Mouse (Mus musculus) thymus, adult 18-20 months (tissue): Measurements from ENCODE around the gene Abhd14a.

ENCODE experiments used
- DNase-seq, 2 experiments: peaks; one replicate each; pipeline ENCODE4 v3.0.0; 2022; ENCODE audit warnings: mixed read lengths in 2 of 2

The Abhd14a gene

DNA sequence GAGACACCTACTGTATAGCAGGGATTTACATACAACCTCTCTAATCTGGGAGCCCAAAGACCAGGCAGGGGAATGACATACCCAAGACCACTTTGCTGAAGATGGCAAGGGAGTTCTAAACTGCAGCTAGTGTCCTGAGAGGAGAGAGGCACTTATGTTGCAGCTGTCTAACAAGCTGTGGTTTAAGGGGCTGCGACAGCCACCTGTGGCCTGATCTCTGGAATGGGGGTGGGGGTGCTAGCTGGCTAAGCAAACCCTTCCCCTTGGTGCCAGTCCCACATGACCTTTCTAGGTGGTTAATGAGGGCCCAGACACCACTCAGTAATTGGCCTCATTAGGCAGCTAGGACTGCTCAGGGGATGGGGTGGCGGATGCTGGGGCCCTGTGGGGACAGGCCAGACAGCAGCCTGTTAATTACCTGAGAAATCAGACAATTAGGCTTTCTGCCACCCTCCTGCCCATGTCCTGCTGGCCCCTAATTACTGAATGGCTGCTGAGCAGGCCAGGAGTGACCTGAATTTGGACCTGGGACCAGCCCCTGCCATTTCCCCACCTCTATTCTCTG lies 37.3 kb downstream of the Abhd14a start:
- no peak for DNase-seq

- DNase-seq, result no peak
Measured at GRCm38 (mm10) chr9:106409096-106409495, 38.4 kb downstream of the Abhd14a start.

GRCm38 (mm10) chr9:106406443-106407078 lies 40.9 kb downstream of the Abhd14a start:
- no peak for DNase-seq

DNA sequence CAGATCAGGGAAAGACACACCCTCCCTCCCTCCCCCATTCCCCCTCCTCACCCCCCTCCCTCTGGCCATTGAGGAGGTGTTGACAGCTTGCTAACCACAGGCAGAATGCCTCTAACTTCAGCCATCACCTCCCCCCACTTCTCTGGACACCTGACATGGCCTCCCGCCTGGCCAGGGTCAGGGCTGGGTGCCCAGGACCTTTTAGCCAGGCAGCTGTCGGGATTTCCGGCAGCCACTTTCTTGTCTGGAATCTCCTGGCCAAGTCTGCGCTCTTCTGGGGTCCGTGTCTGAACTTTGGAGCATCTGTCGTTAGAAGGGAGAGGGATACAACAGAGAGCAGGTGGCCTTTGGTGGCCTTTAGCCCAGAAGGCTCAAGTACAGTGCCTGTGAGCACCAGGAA lies 42.2 kb downstream of the Abhd14a start:
- no peak for DNase-seq

GRCm38 (mm10) chr9:106402607-106403375 lies 44.7 kb downstream of the Abhd14a start:
- DNase-seq, result no peak

DNA sequence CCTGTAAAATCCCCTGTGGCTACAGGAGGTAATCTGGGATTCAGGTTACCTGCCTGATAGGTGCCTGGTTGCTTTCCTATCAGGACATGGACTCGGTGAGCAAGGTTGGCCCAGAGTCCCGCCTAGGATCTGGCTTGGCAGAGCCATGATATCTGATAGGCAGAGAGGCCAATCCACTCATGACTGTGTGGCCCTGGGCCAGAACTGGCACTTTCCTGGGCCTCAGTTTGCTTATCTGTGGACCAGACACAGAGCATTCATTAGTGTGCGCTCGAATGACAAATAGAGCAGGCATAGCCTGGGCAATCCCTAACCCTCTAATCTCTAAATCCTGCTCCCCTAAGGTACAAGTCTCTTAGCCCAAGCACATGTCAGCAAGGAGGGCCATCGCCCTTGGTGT lies 45.3 kb downstream of the Abhd14a start:
- DNase-seq, result no peak

DNA sequence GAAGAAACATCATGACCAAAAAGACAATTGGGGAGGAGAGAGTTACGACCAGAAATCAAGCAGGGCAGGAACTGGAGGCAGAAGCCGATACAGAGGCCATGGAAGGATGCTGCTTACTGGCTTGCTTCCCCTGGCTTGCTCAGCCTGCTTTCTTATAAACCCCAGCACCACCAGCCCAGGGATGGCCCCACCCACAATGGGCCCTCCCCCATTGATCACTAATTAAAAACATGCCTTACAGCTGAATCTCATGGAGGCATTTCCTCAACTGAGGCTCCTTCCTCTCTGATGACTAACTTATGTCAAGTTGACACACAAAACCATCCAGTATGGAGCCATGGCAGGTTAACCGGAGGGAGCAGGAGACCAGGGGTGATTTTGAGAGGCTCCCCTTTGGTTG lies 47.7 kb downstream of the Abhd14a start:
- no peak for DNase-seq

DNA sequence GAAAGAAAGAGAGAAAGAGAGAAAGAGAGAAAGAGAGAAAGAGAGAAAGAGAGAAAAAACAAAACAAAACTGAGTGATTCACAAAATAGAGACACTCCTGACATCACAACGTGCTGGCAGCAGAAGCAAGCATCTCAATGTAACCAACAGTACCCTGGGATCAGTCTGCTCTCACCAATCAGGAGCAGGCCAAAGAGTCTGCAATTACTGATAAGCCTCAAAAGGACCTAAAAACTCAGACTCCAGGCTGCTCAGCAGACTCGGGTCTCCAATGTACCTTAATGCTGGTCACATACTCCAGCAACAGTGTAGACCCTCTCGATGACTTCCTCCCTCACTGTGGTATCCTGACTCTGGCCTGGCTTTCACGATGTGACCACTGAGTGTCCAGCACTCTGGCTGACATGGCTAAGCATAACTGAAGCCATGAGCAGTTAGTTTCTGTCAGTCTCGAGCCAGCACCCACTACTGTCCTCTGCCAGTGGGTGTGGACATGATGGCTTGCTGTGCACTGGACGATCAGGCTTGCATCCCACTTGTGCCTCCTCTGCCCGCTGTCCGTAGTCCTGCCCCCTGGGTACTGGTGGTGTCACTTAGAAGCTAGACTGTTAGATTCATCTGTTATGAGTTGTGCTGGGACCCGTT lies 48.7 kb downstream of the Abhd14a start:
- DNase-seq, result no peak

DNA sequence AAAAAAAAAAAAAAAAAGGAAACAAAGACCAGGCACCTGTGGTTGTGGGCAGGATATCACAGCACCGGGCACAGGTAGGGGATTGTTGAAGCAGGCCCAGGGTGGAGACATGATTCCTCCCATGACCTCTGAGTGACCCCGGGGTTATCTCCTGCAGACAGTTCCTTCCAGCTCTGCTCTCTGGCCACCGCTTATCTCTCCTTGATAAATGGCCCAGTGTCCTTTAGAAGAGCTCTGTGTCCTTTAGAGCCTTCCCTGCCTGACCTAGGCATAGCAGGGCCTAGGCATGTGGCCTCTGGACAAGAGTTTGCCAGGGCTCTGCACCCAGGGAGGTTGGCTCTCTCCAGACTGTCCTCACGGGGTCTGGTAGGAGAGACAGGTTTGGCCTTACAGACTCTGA lies 49.7 kb downstream of the Abhd14a start:
- DNase-seq, result no peak

GRCm38 (mm10) chr9:106394649-106395602 lies 52.6 kb downstream of the Abhd14a start:
- DNase-seq, result no peak

DNA sequence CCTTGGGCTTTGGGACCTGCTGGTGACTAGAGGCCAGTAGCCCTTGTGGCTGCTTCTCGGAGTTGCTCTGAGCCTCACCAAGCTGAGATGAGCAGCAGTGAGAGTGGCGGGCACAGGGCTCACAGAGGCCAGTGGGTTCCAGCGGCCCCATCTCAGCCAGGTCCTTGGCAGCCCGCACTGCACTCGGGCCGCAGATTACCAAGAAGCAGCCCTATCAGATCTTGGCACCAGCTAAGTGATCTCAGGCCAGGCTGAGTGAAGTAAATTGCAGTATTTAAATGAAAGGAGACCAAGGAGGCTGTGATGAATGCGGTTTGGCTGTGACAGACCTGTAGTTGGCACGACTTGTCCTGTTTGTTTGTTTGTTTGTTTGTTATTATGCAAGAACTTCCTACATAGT lies 53.9 kb downstream of the Abhd14a start:
- no peak for DNase-seq

- no peak for DNase-seq
Measured at GRCm38 (mm10) chr9:106392828-106393527, 54.5 kb downstream of the Abhd14a start.
